Mouse (Mus musculus): ENCODE results near the gene Filip1. TPM values are rescaled to one million over a fixed set of nuclear protein-coding genes. Genes with fewer than 3 reads are reported as not detected.
A peak's percentile ranks its signal among the peaks of the same experiment; 100 is the strongest.

The Filip1 gene
- polyA plus RNA-seq, 1 experiment from 2014 or later = 10.1 TPM

- H3K27ac ChIP-seq (ENCODE audit: low read length) = no peak overlapping the region
- H3K27me3 ChIP-seq (replicated peaks; ENCODE audit: insufficient read depth, low read length) = no peaks in the 10 kb centered on the region
- no peak overlapping the region for H3K4me3 ChIP-seq (ENCODE audit: low read depth, low read length)
- H3K9me3 ChIP-seq (ENCODE audit: low read length) = no peaks in the 10 kb centered on the region
- H3K4me2 ChIP-seq (replicated peaks; ENCODE audit: low read depth, low read length) = no peak overlapping the region
- WGBS = 79% methylated on average over 11 of the region's 11 CpGs
- no peak for ATAC-seq
- peaks cover 7% of the 10 kb centered on the region; the same call in 1 of the 2 replicates for H3K36me3 ChIP-seq (ENCODE audit: insufficient read depth, low read length)
- no peak for DNase-seq (ENCODE audit: low spot score)
- TF ChIP-seq EP300 (IDR thresholded peaks at IDR 0.05) (no peak), CTCF (IDR thresholded peaks at IDR 0.05) (no peak)
- H3K9ac ChIP-seq (replicated peaks; ENCODE audit: low read depth) = no peak overlapping the region
- H3K4me1 ChIP-seq (ENCODE audit: insufficient read depth, low read depth, low read length) = no peaks in the 10 kb centered on the region
These were observed 196.6 kb downstream of the Filip1 start for GRCm38 (mm10) chr9:79816013-79816412.

DNA sequence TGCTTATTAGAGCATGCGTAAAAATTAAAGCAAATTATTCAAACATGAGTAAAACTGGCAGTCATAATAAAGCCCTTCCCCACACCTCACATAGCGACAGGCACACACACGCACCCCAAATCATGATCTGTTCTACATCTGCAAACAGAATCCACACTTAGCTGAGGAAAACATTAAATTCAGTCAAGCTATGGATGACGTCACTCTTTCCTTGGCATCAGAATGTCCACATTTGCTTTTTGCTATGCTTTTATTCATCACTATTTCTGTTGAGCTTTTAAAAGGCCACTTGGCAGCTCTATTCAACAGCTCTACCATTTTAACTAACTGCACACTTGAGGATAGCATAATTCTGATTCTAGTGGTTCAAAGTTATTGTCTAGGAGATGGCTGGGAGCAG is 198.1 kb downstream of the Filip1 start:
- Histone ChIP-seq H3K27ac (ENCODE audit: low read length) (no peak overlapping the region), H3K4me3 (ENCODE audit: low read depth, low read length) (no peak overlapping the region), H3K9me3 (ENCODE audit: low read length) (no peaks in the 10 kb centered on the region), H3K27me3 (replicated peaks; ENCODE audit: insufficient read depth, low read length) (no peaks in the 10 kb centered on the region), H3K4me2 (replicated peaks; ENCODE audit: low read depth, low read length) (no peak overlapping the region), H3K9ac (replicated peaks; ENCODE audit: low read depth) (no peak overlapping the region), H3K36me3 (ENCODE audit: insufficient read depth, low read length) (peaks cover 4% of the 10 kb centered on the region; the same call in 1 of the 2 replicates), H3K4me1 (ENCODE audit: insufficient read depth, low read depth, low read length) (no peaks in the 10 kb centered on the region)
- TF ChIP-seq CTCF (IDR thresholded peaks at IDR 0.05) (no peak), EP300 (IDR thresholded peaks at IDR 0.05) (no peak)
- no peak for DNase-seq (ENCODE audit: low spot score)
- no peak for ATAC-seq
- WGBS = 79% methylated on average over 4 of the region's 4 CpGs

GRCm38 (mm10) chr9:79810969-79811902 is 201.4 kb downstream of the Filip1 start:
- TF ChIP-seq CTCF (IDR thresholded peaks at IDR 0.05) (no peak), EP300 (IDR thresholded peaks at IDR 0.05) (no peak)
- 50% methylated on average over 10 of the region's 11 CpGs for WGBS
- Histone ChIP-seq H3K9ac (replicated peaks; ENCODE audit: low read depth) (no peak overlapping the region), H3K4me1 (ENCODE audit: insufficient read depth, low read depth, low read length) (peaks cover 4% of the 10 kb centered on the region; the same call in 1 of the 2 replicates), H3K36me3 (ENCODE audit: insufficient read depth, low read length) (no peaks in the 10 kb centered on the region), H3K4me3 (ENCODE audit: low read depth, low read length) (no peak overlapping the region), H3K9me3 (ENCODE audit: low read length) (no peaks in the 10 kb centered on the region), H3K4me2 (replicated peaks; ENCODE audit: low read depth, low read length) (no peak overlapping the region), H3K27me3 (replicated peaks; ENCODE audit: insufficient read depth, low read length) (no peaks in the 10 kb centered on the region), H3K27ac (ENCODE audit: low read length) (no peak overlapping the region)
- DNase-seq (ENCODE audit: low spot score) (no peak), ATAC-seq (no peak)

- H3K4me2 ChIP-seq (replicated peaks; ENCODE audit: low read depth, low read length) = no peak overlapping the region
- H3K4me3 ChIP-seq (ENCODE audit: low read depth, low read length) = no peak overlapping the region
- WGBS = 69% methylated on average over 3 of the region's 3 CpGs
- TF ChIP-seq EP300 (IDR thresholded peaks at IDR 0.05) (no peak), CTCF (IDR thresholded peaks at IDR 0.05) (no peak)
- peaks cover 4% of the 10 kb centered on the region; the same call in 1 of the 2 replicates for H3K4me1 ChIP-seq (ENCODE audit: insufficient read depth, low read depth, low read length)
- H3K27me3 ChIP-seq (replicated peaks; ENCODE audit: insufficient read depth, low read length) = no peaks in the 10 kb centered on the region
- no peak overlapping the region for H3K9ac ChIP-seq (replicated peaks; ENCODE audit: low read depth)
- H3K36me3 ChIP-seq (ENCODE audit: insufficient read depth, low read length) = no peaks in the 10 kb centered on the region
- H3K9me3 ChIP-seq (ENCODE audit: low read length) = no peaks in the 10 kb centered on the region
- H3K27ac ChIP-seq (ENCODE audit: low read length) = no peak overlapping the region
- ATAC-seq (no peak), DNase-seq (ENCODE audit: low spot score) (no peak)
These were observed 202.1 kb downstream of the Filip1 start for GRCm38 (mm10) chr9:79810534-79810933.

DNA sequence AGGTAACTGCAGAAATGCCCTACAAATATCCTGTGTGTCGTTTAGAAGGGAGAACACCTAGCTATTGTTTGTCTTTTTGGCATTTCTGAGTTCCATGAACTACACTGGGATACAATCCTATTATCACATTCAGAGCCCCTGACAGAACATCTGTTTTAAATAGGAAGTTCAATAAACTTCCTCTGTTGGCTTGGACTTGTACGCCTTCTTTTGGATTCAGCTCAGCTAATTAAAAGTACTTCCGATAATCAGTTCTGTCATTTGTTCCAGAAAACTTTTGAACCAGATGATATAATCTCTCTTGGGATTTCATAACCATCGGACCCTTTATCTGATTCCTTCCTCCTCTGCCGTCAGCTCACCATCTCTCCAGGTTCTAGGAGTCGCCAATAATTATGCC is 203.2 kb downstream of the Filip1 start:
- H3K27me3 ChIP-seq (replicated peaks; ENCODE audit: insufficient read depth, low read length) = no peaks in the 10 kb centered on the region
- H3K4me1 ChIP-seq (ENCODE audit: insufficient read depth, low read depth, low read length) = peaks cover 4% of the 10 kb centered on the region; the same call in 1 of the 2 replicates
- H3K9me3 ChIP-seq (ENCODE audit: low read length) = no peaks in the 10 kb centered on the region
- no peak overlapping the region for H3K27ac ChIP-seq (ENCODE audit: low read length)
- 34% methylated on average over 6 of the region's 6 CpGs for WGBS
- ATAC-seq (0 out of 2 replicates have a peak, but pooled peaks have one; percentile 13), DNase-seq (ENCODE audit: low spot score) (peak; percentile 40)
- H3K9ac ChIP-seq (replicated peaks; ENCODE audit: low read depth) = no peak overlapping the region
- no peak overlapping the region for H3K4me3 ChIP-seq (ENCODE audit: low read depth, low read length)
- H3K36me3 ChIP-seq (ENCODE audit: insufficient read depth, low read length) = no peaks in the 10 kb centered on the region
- no peak for TF ChIP-seq CTCF (IDR thresholded peaks at IDR 0.05)
- TF ChIP-seq EP300 (IDR thresholded peaks at IDR 0.05) = peak; percentile 58; the same call in 1 of the 2 replicates
- H3K4me2 ChIP-seq (replicated peaks; ENCODE audit: low read depth, low read length) = no peak overlapping the region

DNA sequence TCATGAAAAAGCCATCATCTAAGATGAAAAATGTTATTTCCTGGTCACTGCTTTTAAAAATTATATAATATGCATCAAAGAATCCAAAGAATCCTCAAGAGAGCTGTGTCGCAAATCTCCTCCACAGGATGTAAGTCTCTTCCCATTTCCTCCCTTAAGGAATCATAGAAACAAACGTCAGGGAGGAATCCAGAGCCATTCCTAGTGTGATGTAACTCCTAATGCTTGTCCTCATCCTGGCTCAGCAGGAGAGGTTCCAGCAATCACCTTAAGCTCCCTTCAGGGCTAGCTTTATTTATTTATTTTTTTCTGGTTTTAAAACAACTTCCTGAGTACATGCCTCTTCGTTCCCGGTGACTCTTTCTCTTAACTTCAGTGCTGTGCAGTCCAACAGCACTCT is 205.5 kb downstream of the Filip1 start:
- TF ChIP-seq CTCF (IDR thresholded peaks at IDR 0.05) (no peak), EP300 (IDR thresholded peaks at IDR 0.05) (peak; percentile 40; the same call in 1 of the 2 replicates)
- Histone ChIP-seq H3K9me3 (ENCODE audit: low read length) (no peaks in the 10 kb centered on the region), H3K36me3 (ENCODE audit: insufficient read depth, low read length) (no peaks in the 10 kb centered on the region), H3K4me3 (ENCODE audit: low read depth, low read length) (no peak overlapping the region), H3K9ac (replicated peaks; ENCODE audit: low read depth) (no peak overlapping the region), H3K27ac (ENCODE audit: low read length) (no peak overlapping the region), H3K4me2 (replicated peaks; ENCODE audit: low read depth, low read length) (0 out of 2 replicates have a peak overlapping the region, but pooled peaks have one; percentile 6), H3K27me3 (replicated peaks; ENCODE audit: insufficient read depth, low read length) (no peaks in the 10 kb centered on the region), H3K4me1 (ENCODE audit: insufficient read depth, low read depth, low read length) (peaks cover 4% of the 10 kb centered on the region; the same call in 1 of the 2 replicates)
- 7% methylated on average over 4 of the region's 4 CpGs for WGBS
- ATAC-seq (peak; percentile 55), DNase-seq (ENCODE audit: low spot score) (peak; percentile 65)
